Mouse (Mus musculus) left cerebral cortex, postnatal 10 days (tissue): ENCODE measurements around the gene Cebpg. TPM values are rescaled to one million over a fixed set of nuclear protein-coding genes. Genes with fewer than 3 reads are reported as not detected.

Source experiments
- DNase-seq, 2 experiments: peaks; one replicate each; pipeline ENCODE4 v3.0.0; 2021 to 2022; ENCODE audit warnings: low spot score in 2 of 2, mixed read lengths in 1 of 2; ENCODE audit errors: extremely low spot score in 1 of 2
- intact Hi-C: fragments of 180-260 bp; cut with DNase I; formaldehyde crosslinking; loops from one replicate; pipeline ENCODE4 v1.15.1; 2025
- total RNA-seq, 2 experiments: library from RNA; stranded (reverse); gene quantifications; 2 replicates each; pipeline ENCODE4 v1.2.3; 2021

Gene Cebpg
- 10 to 100 TPM; 24.2 to 25.2 TPM for total RNA-seq

GRCm38 (mm10) chr7:35056436-35056864 lies at the start of gene Cebpg:
TSS of gene Cebpg (minus strand) at chr7:35056573.
- peak; percentile 94 to 96 for DNase-seq
- intact Hi-C loops, result loop anchor here (10.0 kb wide), 1 partner anchor 58 kb away; the partner anchor contains the start of gene Cebpa

- no peak for DNase-seq
- intact Hi-C loops, result no loop called here
These were observed 43.2 kb upstream of the Cebpg start for GRCm38 (mm10) chr7:35099528-35099927.

GRCm38 (mm10) chr7:35098777-35099176 lies 42.4 kb upstream of the Cebpg start:
- DNase-seq, result no peak
- intact Hi-C loops, result no loop called here

GRCm38 (mm10) chr7:35094975-35095678 lies 38.8 kb upstream of the Cebpg start:
- intact Hi-C loops, result no loop called here
- no peak for DNase-seq

GRCm38 (mm10) chr7:35090550-35090949 lies 34.2 kb upstream of the Cebpg start:
- no peak for DNase-seq
- intact Hi-C loops, result no loop called here

- intact Hi-C loops, result no loop called here
- peak; percentile 22 to 57 for DNase-seq
These were observed 30.0 kb upstream of the Cebpg start for GRCm38 (mm10) chr7:35086271-35086861.

GRCm38 (mm10) chr7:35084565-35085360 lies 28.4 kb upstream of the Cebpg start:
- DNase-seq, result no peak

GRCm38 (mm10) chr7:35081406-35082104 lies 25.2 kb upstream of the Cebpg start:
- no peak for DNase-seq
- intact Hi-C loops, result no loop called here

More at GRCm38 (mm10) chr7:35084565-35085360, 28.4 kb upstream of the Cebpg start:
- intact Hi-C loops, result no loop called here

- DNase-seq, result peak in 1 of 2 experiments; percentile 58
- intact Hi-C loops, result no loop called here
These were observed 24.5 kb upstream of the Cebpg start for GRCm38 (mm10) chr7:35080843-35081338.

GRCm38 (mm10) chr7:35076645-35077044 lies 20.3 kb upstream of the Cebpg start:
- intact Hi-C loops, result no loop called here
- peak in 1 of 2 experiments; percentile 51 for DNase-seq

- intact Hi-C loops, result no loop called here
- DNase-seq, result no peak
These were observed 10.4 kb upstream of the Cebpg start for GRCm38 (mm10) chr7:35066640-35067212.

- peak in 1 of 2 experiments; percentile 30 for DNase-seq
- intact Hi-C loops, result no loop called here
These were observed 9.6 kb upstream of the Cebpg start for GRCm38 (mm10) chr7:35065958-35066357.

- peak; percentile 20 to 67 for DNase-seq
- intact Hi-C loops, result no loop called here
These were observed 8.2 kb upstream of the Cebpg start for GRCm38 (mm10) chr7:35064286-35065258.

GRCm38 (mm10) chr7:35059467-35059866 lies 3.1 kb upstream of the Cebpg start:
- DNase-seq, result no peak
- intact Hi-C loops, result loop anchor here (10.0 kb wide), 1 partner anchor 55 kb away; the partner anchor contains the start of gene Cebpa

GRCm38 (mm10) chr7:35058329-35058728 lies 2.0 kb upstream of the Cebpg start:
- DNase-seq, result no peak
- intact Hi-C loops, result loop anchor here (10.0 kb wide), 1 partner anchor 56 kb away; the partner anchor contains the start of gene Cebpa

GRCm38 (mm10) chr7:35057569-35057968 lies 1.2 kb upstream of the Cebpg start:
- no peak for DNase-seq
- intact Hi-C loops, result loop anchor here (10.0 kb wide), 1 partner anchor 57 kb away; the partner anchor contains the start of gene Cebpa

- intact Hi-C loops, result loop anchor here (10.0 kb wide), 1 partner anchor 58 kb away; the partner anchor contains the start of gene Cebpa
- DNase-seq, result no peak
These were observed 626 bp upstream of the Cebpg start for GRCm38 (mm10) chr7:35056999-35057398.
